Mouse (Mus musculus): ENCODE measurements around the gene Foxs1. TPM values are rescaled to one million over a fixed set of nuclear protein-coding genes. Genes with fewer than 3 reads are reported as not detected.

The Foxs1 gene
- polyA plus RNA-seq, 1 experiment: 1.3 TPM

- H3K36me3 ChIP-seq (ENCODE audit: control insufficient read depth, insufficient read depth, low read length): peaks cover 42% of the 10 kb centered on the region
- 94% methylated on average over 5 of the region's 5 CpGs for WGBS
- no peaks in the 10 kb centered on the region for H3K4me1 ChIP-seq (ENCODE audit: control insufficient read depth, insufficient read depth, insufficient read length, low read length)
- H3K27ac ChIP-seq (ENCODE audit: insufficient read depth, low read depth, low read length): no peak overlapping the region
- H3K27me3 ChIP-seq (ENCODE audit: control insufficient read depth, insufficient read depth, low read length): no peaks in the 10 kb centered on the region
- no peak overlapping the region for H3K4me3 ChIP-seq (ENCODE audit: low read depth, low read length)
- TF ChIP-seq CTCF (IDR thresholded peaks at IDR 0.05; ENCODE audit: extremely low read depth, insufficient read length, insufficient replicate concordance, low read depth, low read length) (no peak), POLR2A (IDR thresholded peaks at IDR 0.05; ENCODE audit: low read depth, low read length) (no peak)
Measured at GRCm38 (mm10) chr2:152888774-152889173, 44.2 kb downstream of the Foxs1 start.

GRCm38 (mm10) chr2:152887230-152887629 lies 45.8 kb downstream of the Foxs1 start:
- H3K4me1 ChIP-seq (ENCODE audit: control insufficient read depth, insufficient read depth, insufficient read length, low read length): no peaks in the 10 kb centered on the region
- H3K36me3 ChIP-seq (ENCODE audit: control insufficient read depth, insufficient read depth, low read length): peaks cover 38% of the 10 kb centered on the region
- no peak for TF ChIP-seq CTCF (IDR thresholded peaks at IDR 0.05; ENCODE audit: extremely low read depth, insufficient read length, insufficient replicate concordance, low read depth, low read length)
- no peak for TF ChIP-seq POLR2A (IDR thresholded peaks at IDR 0.05; ENCODE audit: low read depth, low read length)
- no peak overlapping the region for H3K4me3 ChIP-seq (ENCODE audit: low read depth, low read length)
- WGBS: 87% methylated on average over 3 of the region's 3 CpGs
- H3K27me3 ChIP-seq (ENCODE audit: control insufficient read depth, insufficient read depth, low read length): no peaks in the 10 kb centered on the region
- H3K27ac ChIP-seq (ENCODE audit: insufficient read depth, low read depth, low read length): no peak overlapping the region

- 97% methylated on average over 6 of the region's 6 CpGs for WGBS
Measured at GRCm38 (mm10) chr2:152884101-152884645, 48.8 kb downstream of the Foxs1 start.

More at GRCm38 (mm10) chr2:152884101-152884645, 48.8 kb downstream of the Foxs1 start:
- no peak overlapping the region for H3K4me3 ChIP-seq (ENCODE audit: low read depth, low read length)
- TF ChIP-seq POLR2A (IDR thresholded peaks at IDR 0.05; ENCODE audit: low read depth, low read length) (no peak), CTCF (IDR thresholded peaks at IDR 0.05; ENCODE audit: extremely low read depth, insufficient read length, insufficient replicate concordance, low read depth, low read length) (no peak)
- no peaks in the 10 kb centered on the region for H3K27me3 ChIP-seq (ENCODE audit: control insufficient read depth, insufficient read depth, low read length)
- no peaks in the 10 kb centered on the region for H3K4me1 ChIP-seq (ENCODE audit: control insufficient read depth, insufficient read depth, insufficient read length, low read length)
- H3K36me3 ChIP-seq (ENCODE audit: control insufficient read depth, insufficient read depth, low read length): peaks cover 42% of the 10 kb centered on the region
- H3K27ac ChIP-seq (ENCODE audit: insufficient read depth, low read depth, low read length): no peak overlapping the region

Other genes starting within 250 kb of the Foxs1 start
- gene Mcts2, start 246.2 kb downstream of the Foxs1 start, polyA plus RNA-seq (2012; rRNA removed): 1.3 and 1.7 TPM in 2 replicates
- gene Id1, start 197.0 kb downstream of the Foxs1 start, polyA plus RNA-seq (2012; rRNA removed): 585 and 916 TPM in 2 replicates
- gene Cox4i2, start 179.0 kb downstream of the Foxs1 start, polyA plus RNA-seq (2012; rRNA removed): 0.50 and 1.7 TPM in 2 replicates
- 20.7 and 53.8 TPM in 2 replicates for gene Bcl2l1, start 101.5 kb downstream of the Foxs1 start, polyA plus RNA-seq (2012; rRNA removed)
- gene Tpx2, start 85.2 kb downstream of the Foxs1 start, polyA plus RNA-seq (2012; rRNA removed): 0.52 and 1.3 TPM in 2 replicates
- not detected in 2 replicates for gene Mylk2, start 21.9 kb downstream of the Foxs1 start, polyA plus RNA-seq (2012; rRNA removed)
- gene Dusp15, start 18.5 kb upstream of the Foxs1 start, polyA plus RNA-seq (2012; rRNA removed): not detected in 2 replicates
- not detected in 2 replicates for gene Ttll9, start 29.3 kb upstream of the Foxs1 start, polyA plus RNA-seq (2012; rRNA removed)
- gene Pdrg1, start 82.2 kb upstream of the Foxs1 start, polyA plus RNA-seq (2012; rRNA removed): 11.0 and 18.4 TPM in 2 replicates
- 0.09 and 0.15 TPM in 2 replicates for gene Xkr7, start 98.6 kb upstream of the Foxs1 start, polyA plus RNA-seq (2012; rRNA removed)
- gene Ccm2l, start 132.7 kb upstream of the Foxs1 start, polyA plus RNA-seq (2012; rRNA removed): 6.9 and 9.2 TPM in 2 replicates
- 16.8 and 31.9 TPM in 2 replicates for gene Hck, start 175.3 kb upstream of the Foxs1 start, polyA plus RNA-seq (2012; rRNA removed)
- 18.3 and 27.9 TPM in 2 replicates for gene Tm9sf4, start 228.1 kb upstream of the Foxs1 start, polyA plus RNA-seq (2012; rRNA removed)

Data from small intestine, adult 2 months (tissue).